8 mouse cellular contexts compared by ENCODE assay signal in genomic region chr16:92511773-92512391, GRCm38 (mm10). TPM values are rescaled to one million over a fixed set of nuclear protein-coding genes. Genes with fewer than 3 reads are reported as not detected.
DNase-seq lines count a peak whose midpoint lies in the region; ATAC-seq lines count a peak whose summit lies in the region.
"Had no signal": no experiment of that assay in that cellular context is flagged by ENCODE, and none has a peak within 500 bp of the region (broad histone marks: within the 10 kb centered on the region; RNA-seq: fewer than 3 reads in every experiment).

No protein-coding gene starts in this region.

- peak; percentile 44 for ATAC-seq in lung, embryonic 16.5 days (ENCODE audit: low read depth)

- DNase-seq in left cerebral cortex, postnatal 4 days: peak; percentile 68
- no peak for DNase-seq in left cerebral cortex, adult 9 months (ENCODE audit: low spot score in 2 of 2)
- DNase-seq in T-cell, adult 2 months (ENCODE audit: low spot score): peak; percentile 7
- peak; percentile 58 for DNase-seq in embryonic facial prominence, embryonic 10.5 days (ENCODE audit: low spot score)
- DNase-seq in right cerebral cortex, adult 18-20 months: no peak
- no peak for DNase-seq in left cerebral cortex, adult 8-10 months (ENCODE audit: low spot score in 2 of 2)

- no peaks in the 10 kb centered on the region for H3K9me3 ChIP-seq in embryonic facial prominence, embryonic 10.5 days
- H3K9me3 ChIP-seq in lung, embryonic 16.5 days (ENCODE audit: control insufficient read depth, low read length): no peaks in the 10 kb centered on the region

- peaks cover 8% of the 10 kb centered on the region for H3K4me1 ChIP-seq in embryonic facial prominence, embryonic 10.5 days
- H3K4me1 ChIP-seq in lung, embryonic 16.5 days (replicated peaks; ENCODE audit: control insufficient read depth, insufficient read depth, low read length): peaks cover 21% of the 10 kb centered on the region

- H3K36me3 ChIP-seq in embryonic facial prominence, embryonic 10.5 days (replicated peaks): no peaks in the 10 kb centered on the region
- no peaks in the 10 kb centered on the region for H3K36me3 ChIP-seq in lung, embryonic 16.5 days (ENCODE audit: control insufficient read depth, insufficient read depth, low read length)

- no peak overlapping the region for H3K4me2 ChIP-seq in lung, embryonic 16.5 days (ENCODE audit: low read depth, low read length)

- H3K9ac ChIP-seq in lung, embryonic 16.5 days (ENCODE audit: low read length): no peak overlapping the region

- no peak overlapping the region for H3K4me3 ChIP-seq in embryonic facial prominence, embryonic 10.5 days
- H3K4me3 ChIP-seq in lung, embryonic 16.5 days (ENCODE audit: low read length): no peak overlapping the region
- H3K4me3 ChIP-seq: erythroblast, embryonic 14.5 days had no signal

- WGBS in embryonic facial prominence, embryonic 10.5 days: 59% methylated on average over 5 of the region's 5 CpGs
- WGBS in lung, embryonic 16.5 days: 58% methylated on average over 5 of the region's 5 CpGs

- H3K27ac ChIP-seq in embryonic facial prominence, embryonic 10.5 days (replicated peaks): no peak overlapping the region
- peak overlapping the region; percentile 63 for H3K27ac ChIP-seq in lung, embryonic 16.5 days (ENCODE audit: low read length)

- intact Hi-C loops in left cerebral cortex, postnatal 4 days (cut with DNase I): no loop called here

- H3K27me3 ChIP-seq in embryonic facial prominence, embryonic 10.5 days (replicated peaks; ENCODE audit: low read depth, poor library complexity, severe bottlenecking): peaks cover 4% of the 10 kb centered on the region; the same call in 1 of the 2 replicates
- no peaks in the 10 kb centered on the region for H3K27me3 ChIP-seq in lung, embryonic 16.5 days (ENCODE audit: control insufficient read depth, insufficient read depth, low read depth, low read length)

RNA-seq across cellular contexts. Expression of gene Clic6, which starts 26.3 kb away (rescaled TPM):
- 1 to 10 TPM in 1 of 2 experiments, under 1 TPM in 1; 0.44 to 1.1 TPM for total RNA-seq in left cerebral cortex, postnatal 4 days (2021)
- 5.0 and 5.6 TPM in 2 replicates for polyA plus RNA-seq in embryonic facial prominence, embryonic 10.5 days (2016; fragmentation: Nextera tagmentation; extraction: Ambion mirVana)
- polyA plus RNA-seq in lung, embryonic 16.5 days (2015; fragmentation: Nextera tagmentation; extraction: Ambion mirVana): 15.7 and 16.4 TPM in 2 replicates
- 1 to 10 TPM; 3.7 to 8.6 (median 4.1) TPM for total RNA-seq in left cerebral cortex, adult 8-10 months (2022)
- polyA plus RNA-seq: erythroblast, embryonic 14.5 days had no signal

RNA-seq across cellular contexts. Expression of gene Rcan1, which starts 41.2 kb away (rescaled TPM):
- total RNA-seq in left cerebral cortex, postnatal 4 days (2021): 10 to 100 TPM; 48.3 to 50.1 TPM
- 32.8 and 38.2 TPM in 2 replicates for polyA plus RNA-seq in embryonic facial prominence, embryonic 10.5 days (2016; fragmentation: Nextera tagmentation; extraction: Ambion mirVana)
- polyA plus RNA-seq in lung, embryonic 16.5 days (2015; fragmentation: Nextera tagmentation; extraction: Ambion mirVana): 57.7 and 61.2 TPM in 2 replicates
- total RNA-seq in left cerebral cortex, adult 8-10 months (2022): 10 to 100 TPM; 50.9 to 58.6 (median 52.5) TPM

Comparison
In these comparisons a context has a peak if more than half of its experiments do, and no peak if none do; other contexts are left out.
1. DNase-seq: peak in left cerebral cortex, postnatal 4 days (single experiment), T-cell, adult 2 months (single experiment) and embryonic facial prominence, embryonic 10.5 days (single experiment); none in left cerebral cortex, adult 9 months (0 of 2), right cerebral cortex, adult 18-20 months (single experiment) and left cerebral cortex, adult 8-10 months (0 of 2).